Mouse (Mus musculus) small intestine, adult 2 months (tissue): ENCODE data around the gene Strn3.

Source experiments
- CTCF ChIP-seq: fragments of 200-500 bp; IDR thresholded peaks from 2 replicates; pipeline ENCODE4 v1.5.1; 2012; ENCODE audit warnings: low read depth, mild to moderate bottlenecking, control low read depth, inconsistent platforms, low read length, moderate library complexity, mixed read lengths; ENCODE audit not compliant: insufficient replicate concordance, insufficient read length; ENCODE audit errors: extremely low read depth
- POLR2A ChIP-seq: fragments of 200-500 bp; IDR thresholded peaks from 2 replicates; pipeline ENCODE4 v1.6.1; 2012; ENCODE audit warnings: low read depth, mild to moderate bottlenecking, control low read depth, inconsistent platforms, low read length, moderate library complexity

DNA sequence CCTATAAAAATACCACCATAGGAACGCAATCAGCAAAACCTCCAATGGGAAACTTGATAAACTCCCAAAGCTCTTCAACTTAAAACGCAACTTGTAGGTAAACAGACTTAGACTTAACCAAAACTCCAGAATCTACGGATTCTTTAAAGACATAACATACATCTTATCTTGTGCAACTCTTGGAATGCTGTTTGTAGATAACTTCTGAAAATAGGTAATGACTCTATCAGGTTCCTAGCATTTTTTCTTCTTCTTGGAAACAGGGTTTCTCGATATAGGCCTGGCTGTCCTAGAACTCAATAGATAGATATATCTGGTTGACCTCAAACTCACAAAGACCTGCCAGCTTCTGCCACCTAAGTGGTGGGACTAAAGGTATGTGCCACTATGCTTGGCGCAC is 70.5 kb downstream of the Strn3 start:
- TF ChIP-seq CTCF: no peak
- TF ChIP-seq POLR2A: no peak
